In genomic region chr4:111687613-111688012, GRCm38 (mm10) we compare ENCODE assay signal across 8 mouse cellular contexts. TPM values are rescaled to one million over a fixed set of nuclear protein-coding genes. Genes with fewer than 3 reads are reported as not detected.
DNase-seq lines count a peak whose midpoint lies in the region; ATAC-seq and TF ChIP-seq lines count a peak whose summit lies in the region.

No protein-coding gene starts in this region.

- H3K27ac ChIP-seq in forebrain, postnatal 0 days (ENCODE audit: low read depth, low read length): no peak overlapping the region
- H3K27ac ChIP-seq in layer of hippocampus, adult 2 months: no peak overlapping the region
- no peak overlapping the region for H3K27ac ChIP-seq in lung, embryonic 15.5 days
- no peak overlapping the region for H3K27ac ChIP-seq in olfactory bulb, adult 2 months (ENCODE audit: insufficient read depth, low read depth, low read length)
- no peak overlapping the region for H3K27ac ChIP-seq in thymus, adult 2 months (ENCODE audit: control insufficient read depth, insufficient read depth, low read length)

- no peak overlapping the region for H3K9ac ChIP-seq in forebrain, postnatal 0 days
- H3K9ac ChIP-seq in lung, embryonic 15.5 days: no peak overlapping the region

- TF ChIP-seq POLR2A in olfactory bulb, adult 2 months (IDR thresholded peaks at IDR 0.05; ENCODE audit: insufficient read depth, low read depth, low read length): no peak
- TF ChIP-seq POLR2A in thymus, adult 2 months (IDR thresholded peaks at IDR 0.05; ENCODE audit: control insufficient read depth, extremely low read depth, insufficient read depth, low read length, poor library complexity): no peak

- peak; percentile 51 to 62 for DNase-seq in CD8-positive naive resting alpha-beta T cell, adult 2 months (ENCODE audit: low read depth in 2 of 2, low spot score in 2 of 2)
- peak; percentile 59 for DNase-seq in c-Kit-positive CD71-negative TER-119-negative erythroid progenitor cells, embryonic 14.5 days (ENCODE audit: low read depth)
- peak; percentile 82 for DNase-seq in forebrain, postnatal 0 days
- peak; percentile 84 for DNase-seq in heart, postnatal 4 days
- peak; percentile 68 to 82 for DNase-seq in layer of hippocampus, adult 2 months (ENCODE audit: low spot score in 2 of 2)
- DNase-seq in thymus, adult 2 months: peak; percentile 77

- no peaks in the 10 kb centered on the region for H3K36me3 ChIP-seq in forebrain, postnatal 0 days (ENCODE audit: insufficient read depth)
- H3K36me3 ChIP-seq in lung, embryonic 15.5 days: no peaks in the 10 kb centered on the region
- H3K36me3 ChIP-seq in thymus, adult 2 months (ENCODE audit: control insufficient read depth, insufficient read depth, low read length): no peaks in the 10 kb centered on the region

- peak; percentile 64 for ATAC-seq in forebrain, postnatal 0 days
- ATAC-seq in lung, embryonic 15.5 days (ENCODE audit: borderline replicate concordance, extremely low read depth, low FRiP score, low TSS enrichment): peak; percentile 69; the same call in 1 of the 2 replicates

- TF ChIP-seq CTCF in forebrain, postnatal 0 days (IDR thresholded peaks at IDR 0.05; ENCODE audit: low read depth): peak; percentile 77
- peak; percentile 79 for TF ChIP-seq CTCF in layer of hippocampus, adult 2 months (conservative IDR thresholded peaks at IDR 0.05)
- peak; percentile 84 for TF ChIP-seq CTCF in olfactory bulb, adult 2 months (IDR thresholded peaks at IDR 0.05; ENCODE audit: insufficient read depth, low read depth, low read length)
- TF ChIP-seq CTCF in thymus, adult 2 months (IDR thresholded peaks at IDR 0.05; ENCODE audit: borderline replicate concordance, control insufficient read depth, extremely low read depth, insufficient read depth, low read length, poor library complexity): peak; percentile 86; the same call in 1 of the 2 replicates

- H3K4me2 ChIP-seq in forebrain, postnatal 0 days (ENCODE audit: low read depth): peak overlapping the region; percentile 30
- peak overlapping the region; percentile 45 for H3K4me2 ChIP-seq in lung, embryonic 15.5 days

- peaks cover 23% of the 10 kb centered on the region for H3K27me3 ChIP-seq in forebrain, postnatal 0 days (ENCODE audit: insufficient read depth, low read length)
- H3K27me3 ChIP-seq in lung, embryonic 15.5 days: no peaks in the 10 kb centered on the region
- no peaks in the 10 kb centered on the region for H3K27me3 ChIP-seq in thymus, adult 2 months (ENCODE audit: control insufficient read depth, insufficient read depth, low read length)

- WGBS in forebrain, postnatal 0 days: 14% methylated on average over 6 of the region's 6 CpGs
- 10% methylated on average over 6 of the region's 6 CpGs for WGBS in lung, embryonic 15.5 days
- WGBS in olfactory bulb, adult 2 months: 14% methylated on average over 6 of the region's 6 CpGs
- 11% methylated on average over 6 of the region's 6 CpGs for WGBS in thymus, adult 2 months

- no peaks in the 10 kb centered on the region for H3K4me1 ChIP-seq in forebrain, postnatal 0 days (ENCODE audit: insufficient read depth)
- H3K4me1 ChIP-seq in lung, embryonic 15.5 days: peaks cover 20% of the 10 kb centered on the region
- H3K4me1 ChIP-seq in olfactory bulb, adult 2 months (ENCODE audit: control insufficient read depth, insufficient read depth, low read length): no peaks in the 10 kb centered on the region
- peaks cover 13% of the 10 kb centered on the region for H3K4me1 ChIP-seq in thymus, adult 2 months (replicated peaks; ENCODE audit: control insufficient read depth, insufficient read depth, low read length)

- no peak overlapping the region for H3K4me3 ChIP-seq in forebrain, postnatal 0 days (ENCODE audit: low read depth, low read length)
- H3K4me3 ChIP-seq in layer of hippocampus, adult 2 months: peak overlapping the region; percentile 19; the same call in 1 of the 2 replicates
- peak overlapping the region; percentile 12; the same call in 1 of the 2 replicates for H3K4me3 ChIP-seq in lung, embryonic 15.5 days
- no peak overlapping the region for H3K4me3 ChIP-seq in olfactory bulb, adult 2 months (ENCODE audit: insufficient read depth, low read depth, low read length)
- H3K4me3 ChIP-seq in thymus, adult 2 months (ENCODE audit: control insufficient read depth, insufficient read depth, low read length): no peak overlapping the region

- H3K9me3 ChIP-seq in forebrain, postnatal 0 days (ENCODE audit: low read length): no peaks in the 10 kb centered on the region
- H3K9me3 ChIP-seq in lung, embryonic 15.5 days: no peaks in the 10 kb centered on the region

RNA-seq across cellular contexts. Expression of gene Spata6, which starts 32.2 kb away (rescaled TPM):
- total RNA-seq in forebrain, postnatal 0 days (2014; rRNA removed): 7.3 and 20.0 TPM in 2 replicates
- polyA plus RNA-seq in forebrain, postnatal 0 days (2015; fragmentation: Nextera tagmentation; extraction: Ambion mirVana): 8.0 and 12.9 TPM in 2 replicates
- total RNA-seq in heart, postnatal 4 days (2021): 10 to 100 TPM; 17.3 to 18.4 TPM
- 1 to 10 TPM; 2.2 to 3.1 TPM for total RNA-seq in layer of hippocampus, adult 2 months (2021)
- 34.8 and 35.6 TPM in 2 replicates for polyA plus RNA-seq in lung, embryonic 15.5 days (2015; fragmentation: Nextera tagmentation; extraction: Ambion mirVana)
- not detected in 2 replicates for polyA plus RNA-seq in olfactory bulb, adult 2 months (2012; ENCODE audit: insufficient read depth, insufficient read length, low replicate concordance, missing spikeins)
- 50.4 and 94.3 TPM in 2 replicates for polyA plus RNA-seq in thymus, adult 2 months (2012; rRNA removed)

Comparison
In these comparisons a context has a peak if more than half of its experiments do, and no peak if none do; other contexts are left out.
1. H3K4me3 ChIP-seq: peak in layer of hippocampus, adult 2 months (single experiment) and lung, embryonic 15.5 days (single experiment); none in forebrain, postnatal 0 days (single experiment), olfactory bulb, adult 2 months (single experiment) and thymus, adult 2 months (single experiment).
2. Peak in every context shown above with its lines, with median percentiles within 50 percentile points of each other: DNase-seq and CTCF ChIP-seq.